Mouse (Mus musculus): ENCODE data around the gene Gm21954. TPM values are rescaled to one million over a fixed set of nuclear protein-coding genes. Genes with fewer than 3 reads are reported as not detected.

Gm21954 gene
- total RNA-seq (2023), result not detected

DNA sequence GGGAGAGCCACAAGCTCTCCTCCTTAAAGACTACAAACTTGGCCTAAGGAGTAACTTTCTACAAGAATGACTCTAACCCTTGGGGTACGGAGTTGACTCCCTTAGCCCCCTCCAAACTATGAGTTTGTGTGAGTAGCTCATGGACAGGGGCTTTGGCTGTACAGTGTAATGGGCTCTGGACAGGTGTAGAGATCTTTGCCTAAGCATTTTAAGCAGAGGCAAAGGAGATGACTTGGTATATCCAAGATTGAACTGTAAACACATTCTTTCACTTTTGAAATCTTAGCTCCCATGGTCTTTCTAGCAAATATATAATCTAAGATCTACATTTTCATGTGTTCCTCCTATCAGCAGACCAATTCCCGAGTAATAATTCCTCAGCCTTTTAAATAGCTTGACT, at the start of gene Gm21954:
Gene Gm21954, minus strand, starts transcription at position 101 of the 400 bp plus-strand sequence.

Other genes starting within 250 kb of the Gm21954 start
- gene Dclk1, start 229.8 kb downstream of the Gm21954 start, total RNA-seq (2023), result under 1 TPM in 1 of 2 experiments, not detected in 1; 0.42 TPM

Data from monocyte, adult 59 days (primary cell).